Mouse (Mus musculus) lung, postnatal 0 days (tissue): Measurements from ENCODE around the gene Pappa.

Experiments
- CTCF ChIP-seq: IDR thresholded peaks from 2 replicates; pipeline ENCODE4 v1.5.1; 2016; ENCODE audit warnings: antibody characterized with exemption, mild to moderate bottlenecking
- EP300 ChIP-seq: IDR thresholded peaks from 2 replicates; pipeline ENCODE4 v1.6.1; 2016; ENCODE audit warnings: antibody characterized with exemption, mild to moderate bottlenecking, control low read depth

DNA sequence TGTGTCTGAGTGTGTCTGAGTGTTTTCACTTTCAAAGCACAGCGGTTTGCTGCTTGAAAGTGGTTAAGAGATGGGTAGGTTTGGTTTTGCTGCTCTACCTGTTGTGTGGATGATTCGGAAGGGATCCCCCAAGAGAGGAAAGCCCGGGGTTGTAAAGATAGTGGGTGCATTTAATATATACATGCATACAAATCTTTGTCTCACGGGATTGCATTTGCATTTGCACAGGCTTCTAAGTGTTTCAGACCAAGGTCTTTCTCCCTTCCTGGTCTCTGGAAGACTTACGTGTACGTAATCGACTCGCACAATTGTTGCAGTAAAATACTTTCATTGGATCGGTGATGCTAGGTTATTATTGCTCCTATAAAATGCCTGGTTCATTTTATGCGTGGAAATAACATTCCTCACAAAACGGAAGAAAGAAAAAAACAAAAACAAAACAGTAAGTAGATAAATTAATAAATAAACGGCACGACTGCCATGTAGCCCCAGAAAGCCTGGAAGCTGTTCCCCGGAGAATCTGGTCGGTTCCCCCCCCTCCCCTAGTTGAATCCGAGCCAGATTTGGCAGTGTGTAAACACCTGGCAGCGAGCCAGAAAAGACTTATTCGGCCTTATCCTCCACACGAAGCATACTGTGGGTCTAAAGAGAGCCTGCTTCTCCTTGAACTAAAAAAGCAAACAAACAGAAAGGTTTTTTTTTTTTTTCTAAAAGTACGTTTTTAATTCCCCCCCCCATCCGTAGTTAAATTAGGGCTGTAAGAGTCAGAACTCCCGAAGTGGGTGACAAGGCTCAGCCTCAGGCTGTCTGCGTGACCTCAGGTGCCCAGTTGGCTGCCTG, 2.7 kb downstream of the Pappa start:
- TF ChIP-seq EP300 (no peak), CTCF (no peak)
